Mouse (Mus musculus) megakaryocyte, adult 5-6 weeks (primary cell): Measurements from ENCODE around the gene Gm38431. TPM values are rescaled to one million over a fixed set of nuclear protein-coding genes. Genes with fewer than 3 reads are reported as not detected.

Experiments
- ATAC-seq: 2 replicates; pipeline ENCODE4 v1.8.0; 2016; ENCODE audit warnings: mild to moderate bottlenecking, inconsistent platforms; ENCODE audit not compliant: poor library complexity, severe bottlenecking
- total RNA-seq, 2 experiments: library from RNA; stranded (forward) in 1 of 2; stranded (reverse) in 1 of 2; fragments of 153-499, 151-499 nt in 1 of 2; fragments of 221-1000, 200-1000 nt in 1 of 2; gene quantifications; 2 replicates each; pipeline versions ENCODE4 v1.2.3 to v1.2.4; 2015 to 2017

Gm38431 gene
- total RNA-seq (2015) (43.4 and 44.9 TPM in 2 replicates), total RNA-seq (2017) (3.8 and 5.1 TPM in 2 replicates)

DNA sequence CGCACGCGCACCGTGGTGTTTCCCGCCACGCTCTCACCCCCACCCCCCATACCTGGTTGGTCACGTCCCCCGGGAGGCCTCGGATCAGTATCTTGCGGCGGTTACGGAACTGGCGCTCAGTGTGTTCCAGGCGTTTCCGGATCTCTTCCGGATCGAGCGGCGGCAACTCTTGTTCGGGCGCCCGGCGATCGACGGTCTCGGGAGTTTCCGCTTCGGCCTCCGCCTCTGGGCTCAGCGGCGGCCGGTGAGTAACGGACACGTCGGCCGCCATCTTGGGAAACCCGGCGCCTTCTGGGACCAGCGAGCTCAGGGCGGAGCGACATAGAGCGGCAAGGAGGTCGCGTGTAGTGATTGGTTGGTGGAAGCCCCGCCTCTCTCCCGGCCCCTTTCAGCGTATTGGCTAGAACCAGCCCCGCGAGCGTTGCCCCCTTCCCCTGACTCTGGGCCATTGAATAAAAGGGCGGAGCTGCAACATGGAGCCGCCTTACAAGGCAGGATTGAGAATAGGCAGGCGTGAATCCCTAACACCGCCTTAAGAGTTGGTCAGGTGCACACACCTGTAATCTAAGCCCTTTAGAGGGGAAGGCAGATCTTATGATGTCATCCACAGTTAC lies at the start of gene Gm38431, which contains the start of gene Raver1:
Gene Gm38431, minus strand, starts transcription at position 291 of the 614 bp plus-strand sequence.
Gene Raver1, minus strand, starts transcription at position 302 of the 614 bp plus-strand sequence.
- peak; percentile 99 for ATAC-seq

GRCm38 (mm10) chr9:21138386-21138785 lies 46.6 kb upstream of the Gm38431 start:
- ATAC-seq: no peak

- ATAC-seq: peak; percentile 61
Measured at GRCm38 (mm10) chr9:21137229-21137628, 45.4 kb upstream of the Gm38431 start.

DNA sequence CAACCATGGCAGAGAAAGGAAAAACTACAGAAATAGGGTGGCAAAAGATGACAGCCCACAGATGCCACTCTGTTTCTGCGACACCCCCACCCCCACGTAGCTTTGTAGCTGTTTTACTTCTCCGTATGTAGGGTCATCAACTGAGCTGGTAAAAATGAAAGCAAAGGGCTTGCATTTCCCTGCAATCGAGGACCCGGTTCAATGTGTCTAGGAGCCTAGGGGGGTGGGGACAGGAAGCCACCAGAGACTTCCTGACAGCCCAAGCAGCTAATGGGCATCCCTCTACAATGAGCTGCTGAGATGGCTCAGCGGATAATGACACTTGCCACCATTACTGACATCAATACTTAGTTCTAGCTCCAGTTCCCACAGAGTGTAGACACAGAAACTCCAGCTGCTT lies 44.6 kb upstream of the Gm38431 start:
- no peak for ATAC-seq

- ATAC-seq: no peak
Measured at GRCm38 (mm10) chr9:21135941-21136381, 44.2 kb upstream of the Gm38431 start.

- no peak for ATAC-seq
Measured at GRCm38 (mm10) chr9:21135329-21135890, 43.6 kb upstream of the Gm38431 start.

- ATAC-seq: no peak
Measured at GRCm38 (mm10) chr9:21134595-21135328, 43.0 kb upstream of the Gm38431 start.

DNA sequence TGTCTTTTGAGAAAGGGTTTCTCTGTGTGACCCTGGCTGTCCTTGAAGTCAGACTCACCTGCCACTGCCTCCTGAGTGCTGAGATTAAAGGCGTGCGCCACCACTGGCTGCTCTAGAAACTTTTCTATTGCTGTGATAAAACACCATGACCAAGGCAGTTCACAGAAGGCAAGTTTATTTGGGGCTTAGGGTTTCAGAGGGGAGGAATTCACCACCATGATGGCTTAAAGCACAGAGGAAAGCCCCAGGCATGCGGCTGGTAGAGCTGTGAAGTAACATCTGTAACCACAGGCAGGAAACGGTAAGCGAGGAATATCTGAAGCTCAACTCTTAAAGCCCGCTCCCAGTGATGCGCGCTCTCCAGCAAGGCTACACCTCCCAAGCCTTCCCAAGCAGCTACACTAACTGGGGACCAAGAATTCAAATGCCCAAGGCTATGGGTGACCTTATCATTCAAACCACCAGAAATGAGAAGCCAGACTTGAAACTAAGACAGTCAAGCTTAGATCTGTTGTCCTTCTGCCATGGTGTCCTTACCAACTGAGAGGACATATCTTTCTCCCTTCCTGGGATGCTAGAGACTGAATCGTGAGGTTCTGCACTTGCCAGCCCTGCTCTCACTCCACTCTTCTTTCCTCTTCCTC lies 41.4 kb upstream of the Gm38431 start:
- no peak for ATAC-seq

DNA sequence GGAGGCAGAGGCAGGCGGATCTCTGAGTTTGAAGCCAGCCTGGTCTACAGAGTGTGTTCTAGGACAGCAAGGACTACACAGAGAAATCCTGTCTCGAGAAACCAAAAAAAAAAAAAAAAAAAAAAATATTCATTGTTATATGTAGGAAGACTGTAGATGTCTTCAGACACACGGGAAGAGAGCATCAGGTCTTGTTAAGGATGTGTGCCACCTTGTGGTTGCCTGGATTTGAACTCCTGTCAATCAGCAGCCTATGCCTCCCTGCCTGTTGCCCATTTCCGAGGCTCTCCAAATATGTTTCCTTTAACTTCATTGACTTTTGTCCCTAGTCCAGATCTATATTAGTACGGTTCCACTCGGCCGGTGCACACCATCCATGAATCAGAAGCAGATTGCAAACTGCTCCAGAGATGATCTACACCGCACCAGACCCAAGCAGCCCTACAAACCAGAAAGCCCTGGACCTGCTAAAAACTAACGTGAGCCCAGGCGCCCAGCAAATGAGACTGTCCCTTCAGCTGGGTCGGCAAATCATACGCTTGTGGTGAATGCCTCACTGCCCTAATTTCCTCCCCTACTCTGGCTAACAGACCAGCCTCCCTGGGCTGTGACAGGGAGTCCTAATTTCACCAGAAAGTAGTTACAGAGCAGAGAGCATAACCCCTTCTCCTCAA lies 40.4 kb upstream of the Gm38431 start:
- no peak for ATAC-seq

GRCm38 (mm10) chr9:21131059-21131956 lies 39.5 kb upstream of the Gm38431 start, which contains the start of gene Tyk2:
Gene Tyk2 (minus strand): TSS chr9:21131243.
- ATAC-seq: peak; percentile 95

DNA sequence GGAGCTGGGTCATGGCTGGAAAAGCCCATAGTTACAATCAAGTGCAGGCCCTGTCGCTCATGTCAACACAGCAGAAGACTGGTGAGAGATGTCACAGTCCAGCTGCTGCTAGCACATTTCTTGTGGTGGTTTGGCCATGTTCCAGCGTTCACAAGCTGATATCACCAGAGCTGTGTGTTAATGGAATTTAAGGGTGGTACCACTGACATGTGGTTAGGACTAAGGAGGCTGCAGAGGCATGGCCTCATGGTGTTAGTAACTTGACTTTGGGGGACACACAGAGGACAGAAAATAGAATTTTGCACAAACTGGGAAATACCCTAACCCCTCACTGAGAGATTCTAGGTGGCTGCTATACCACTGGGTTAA lies 34.4 kb upstream of the Gm38431 start:
- ATAC-seq: no peak

DNA sequence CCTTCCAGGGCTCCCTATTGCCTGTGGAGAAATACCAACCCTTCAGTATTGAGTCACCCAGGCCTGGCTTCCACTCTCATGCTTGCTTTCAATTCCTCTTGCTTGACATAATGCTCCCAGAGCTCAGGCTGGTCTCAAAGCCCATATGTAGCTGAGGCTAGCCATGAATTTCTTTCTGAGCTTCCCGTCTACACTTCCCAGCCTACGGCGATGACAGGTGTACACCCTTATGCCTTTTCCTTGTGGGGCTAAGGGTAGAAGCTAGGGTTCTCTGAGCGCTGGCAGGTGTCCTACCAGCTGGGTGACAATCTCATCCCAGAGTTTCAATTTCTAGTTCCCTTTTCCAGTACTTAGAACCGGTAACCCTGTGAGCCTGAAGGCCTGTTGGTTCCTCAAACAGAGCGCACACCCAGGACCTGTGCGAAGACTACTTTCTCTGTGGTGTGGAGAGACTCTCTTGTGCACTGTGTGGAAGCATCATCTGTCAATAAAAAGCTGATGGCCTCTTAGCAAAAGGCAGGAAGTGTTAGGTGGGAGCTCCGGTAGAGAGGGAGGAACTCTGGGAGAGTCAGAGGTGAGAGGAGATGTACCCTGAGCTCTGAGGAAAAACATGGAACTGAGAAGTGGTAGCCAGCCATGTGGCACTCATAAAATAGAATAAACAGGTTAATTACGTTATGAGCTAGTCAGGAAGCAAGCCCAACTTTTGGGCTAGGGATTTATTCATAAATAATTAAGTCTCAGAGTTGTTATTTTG lies 33.9 kb upstream of the Gm38431 start:
- peak; percentile 81 for ATAC-seq

- ATAC-seq: peak; percentile 59
Measured at GRCm38 (mm10) chr9:21124837-21125236, 33.0 kb upstream of the Gm38431 start.

DNA sequence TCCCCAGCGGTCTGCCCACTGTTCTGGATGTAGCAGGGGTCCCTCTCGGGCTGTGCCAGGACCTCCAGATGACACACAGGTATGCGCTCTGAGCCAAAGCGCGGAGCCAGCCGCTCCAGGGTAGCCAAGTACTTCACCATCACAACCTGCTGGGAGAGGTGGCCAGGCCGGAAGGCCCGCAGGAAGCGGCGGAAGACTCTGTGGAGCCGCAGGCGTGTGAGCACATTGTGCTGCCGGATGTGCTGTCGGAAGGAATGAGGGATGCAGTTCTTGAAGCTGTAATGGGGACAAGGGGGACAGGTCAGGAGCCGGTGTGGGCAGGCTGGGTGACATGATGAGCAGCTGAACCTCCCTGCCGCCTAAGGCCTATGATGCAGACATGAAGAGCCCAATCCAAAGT lies 29.7 kb upstream of the Gm38431 start:
- no peak for ATAC-seq

GRCm38 (mm10) chr9:21117073-21117472 lies 25.3 kb upstream of the Gm38431 start:
- ATAC-seq: no peak

DNA sequence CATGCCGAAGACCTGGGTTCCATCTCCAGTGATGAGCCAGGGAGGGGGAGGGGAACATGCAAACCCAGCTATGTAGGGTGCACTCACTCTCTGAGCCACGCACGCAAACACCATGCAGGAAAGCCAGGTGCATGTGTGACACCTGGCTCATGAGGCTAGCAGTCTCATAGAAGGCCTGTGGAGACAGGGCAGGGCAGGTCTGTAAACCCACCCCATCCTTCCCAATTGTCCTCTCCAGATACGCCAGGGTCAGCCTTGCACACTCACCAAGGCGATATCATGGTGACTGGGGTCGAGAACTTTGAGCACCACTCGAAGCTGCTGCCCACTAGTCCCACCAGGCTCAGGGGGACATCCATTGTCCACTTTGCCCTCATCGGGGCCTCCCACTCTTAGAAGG lies 23.3 kb upstream of the Gm38431 start:
- no peak for ATAC-seq

DNA sequence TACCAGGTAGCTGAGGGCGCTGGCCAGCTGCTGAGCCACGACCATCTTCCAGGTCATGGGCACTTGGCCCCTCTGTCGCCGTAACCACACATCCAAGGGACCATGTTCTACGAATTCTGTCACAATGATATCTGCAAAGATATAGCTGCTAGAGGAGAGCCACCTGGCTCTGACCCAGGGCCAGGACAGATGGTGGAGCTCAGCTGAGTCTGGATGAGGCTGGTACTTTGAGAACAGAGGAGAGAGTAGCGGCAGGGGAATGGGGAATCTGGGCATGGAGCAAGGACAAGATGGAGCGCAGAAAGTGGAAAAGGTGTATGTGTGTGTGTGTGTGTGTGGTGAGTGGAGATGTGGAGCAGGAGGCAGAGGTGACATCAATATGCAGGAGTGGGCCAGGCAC lies 22.4 kb upstream of the Gm38431 start:
- ATAC-seq: no peak

DNA sequence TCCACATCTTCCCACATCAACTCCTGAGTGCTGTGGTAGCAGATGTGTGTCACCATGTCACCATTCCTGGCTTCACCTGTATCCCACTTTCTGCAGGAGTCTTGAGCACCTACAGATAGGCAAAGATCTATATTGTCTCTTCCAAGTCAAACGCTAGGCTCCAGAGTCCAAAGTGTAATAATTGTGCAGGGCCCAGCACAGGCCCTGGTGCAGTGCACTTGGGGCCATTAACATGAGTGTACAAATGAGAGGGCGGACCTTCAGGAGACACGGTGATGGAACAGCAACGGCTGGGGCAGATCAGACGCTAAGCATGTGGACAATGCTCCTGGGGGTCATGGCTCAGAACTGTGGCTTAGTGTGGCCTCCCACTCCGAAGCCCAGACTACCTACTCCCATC lies 22.0 kb upstream of the Gm38431 start:
- no peak for ATAC-seq

- ATAC-seq: no peak
Measured at GRCm38 (mm10) chr9:21107607-21108237, 15.9 kb upstream of the Gm38431 start.
